Mouse (Mus musculus): ENCODE results near the gene Gm17349. TPM values are rescaled to one million over a fixed set of nuclear protein-coding genes. Genes with fewer than 3 reads are reported as not detected.
"Not testable (repeated sequence)": the region's sequence is repeated elsewhere in the genome, so short reads cannot be mapped to it uniquely, and the experiment has no call there.

The Gm17349 gene
- total and polyA plus RNA-seq, 2 experiments from 2014 or later, result not detected

DNA sequence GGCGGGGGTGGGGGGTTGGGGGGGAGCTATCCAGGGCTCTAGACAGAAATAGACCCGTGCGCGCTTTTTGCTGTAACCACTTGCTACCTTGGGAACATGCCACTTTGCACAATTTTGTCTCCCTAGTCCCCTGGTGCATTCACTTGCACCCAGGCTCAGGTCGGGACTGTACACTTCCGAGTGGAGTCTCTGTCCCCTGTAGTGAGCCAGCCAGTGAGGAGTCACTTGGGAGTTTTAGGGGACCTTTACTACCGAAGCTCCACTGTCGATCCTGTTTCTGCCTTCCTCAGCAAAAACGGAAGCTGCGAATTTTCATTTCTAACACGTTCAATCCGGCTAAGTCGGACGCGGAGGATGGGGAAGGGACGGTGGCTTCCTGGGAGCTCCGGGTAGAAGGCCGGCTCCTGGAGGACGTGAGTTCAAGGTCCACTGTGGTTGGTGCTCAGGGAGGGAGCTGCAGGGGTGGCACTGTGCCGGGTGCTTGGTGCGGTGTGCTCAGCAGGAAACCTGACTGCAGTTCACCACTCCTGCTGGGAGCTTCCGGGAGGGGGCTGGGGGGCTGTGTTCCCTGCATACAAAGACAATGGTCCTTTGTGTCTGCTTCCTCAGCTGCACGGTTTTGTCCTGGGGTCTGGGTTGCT is 1.1 kb downstream of the Gm17349 start:
- H3K27me3 ChIP-seq (ENCODE audit: control insufficient read depth, insufficient read depth, low read length), result no peaks in the 10 kb centered on the region
- H3K9me3 ChIP-seq (replicated peaks; ENCODE audit: control insufficient read depth, low read length), result no peaks in the 10 kb centered on the region
- H3K36me3 ChIP-seq (replicated peaks; ENCODE audit: control insufficient read depth, insufficient read depth, low read length), result peaks cover 29% of the 10 kb centered on the region
- peak overlapping the region; percentile 99 for H3K27ac ChIP-seq (ENCODE audit: low read depth)
- ATAC-seq (ENCODE audit: insufficient read depth, low read depth) (peak; percentile 4; the same call in 1 of the 2 replicates), DNase-seq (ENCODE audit: low spot score) (no peak)
- H3K4me3 ChIP-seq (ENCODE audit: low read depth, low read length), result peak overlapping the region; percentile 26
- H3K4me2 ChIP-seq (ENCODE audit: low read depth, low read length), result peak overlapping the region; percentile 70
- peaks cover 31% of the 10 kb centered on the region for H3K4me1 ChIP-seq (ENCODE audit: control insufficient read depth, insufficient read depth)
- TF ChIP-seq CTCF (IDR thresholded peaks at IDR 0.05; ENCODE audit: low read depth) (no peak), EP300 (IDR thresholded peaks at IDR 0.05; ENCODE audit: low read depth) (no peak)
- peak overlapping the region; percentile 36 for H3K9ac ChIP-seq (replicated peaks; ENCODE audit: low read depth, low read length)
- WGBS, result 26% methylated on average over 23 of the region's 23 CpGs

DNA sequence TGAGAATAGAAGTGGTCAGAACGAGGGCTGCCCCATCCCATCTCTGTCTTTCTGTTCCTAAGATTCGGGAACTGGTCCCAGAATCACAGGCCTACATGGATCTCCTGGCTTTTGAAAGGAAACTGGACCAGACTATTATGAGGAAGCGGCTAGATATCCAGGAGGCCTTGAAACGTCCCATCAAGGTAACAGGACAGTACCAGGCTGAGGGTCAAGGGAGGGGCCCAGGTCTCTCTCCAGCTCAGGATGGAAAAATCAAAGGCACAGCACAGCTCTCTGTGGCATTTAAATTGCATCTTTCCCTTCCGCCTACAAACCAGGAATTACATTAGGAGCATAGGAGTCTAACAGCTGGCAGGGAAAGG is 1.6 kb downstream of the Gm17349 start:
- H3K9me3 ChIP-seq (replicated peaks; ENCODE audit: control insufficient read depth, low read length), result no peaks in the 10 kb centered on the region
- ATAC-seq (ENCODE audit: insufficient read depth, low read depth) (no peak), DNase-seq (ENCODE audit: low spot score) (no peak)
- WGBS, result 46% methylated on average over 5 of the region's 5 CpGs
- TF ChIP-seq EP300 (IDR thresholded peaks at IDR 0.05; ENCODE audit: low read depth), result no peak
- H3K9ac ChIP-seq (replicated peaks; ENCODE audit: low read depth, low read length), result peak overlapping the region; percentile 34; the same call in 1 of the 2 replicates
- H3K36me3 ChIP-seq (replicated peaks; ENCODE audit: control insufficient read depth, insufficient read depth, low read length), result peaks cover 24% of the 10 kb centered on the region
- H3K4me2 ChIP-seq (ENCODE audit: low read depth, low read length), result peak overlapping the region; percentile 70
- no peaks in the 10 kb centered on the region for H3K27me3 ChIP-seq (ENCODE audit: control insufficient read depth, insufficient read depth, low read length)
- H3K4me1 ChIP-seq (ENCODE audit: control insufficient read depth, insufficient read depth), result peaks cover 31% of the 10 kb centered on the region
- H3K4me3 ChIP-seq (ENCODE audit: low read depth, low read length), result no peak overlapping the region; the same call in 1 of the 2 replicates
- H3K27ac ChIP-seq (ENCODE audit: low read depth), result peak overlapping the region; percentile 99

- Histone ChIP-seq H3K4me1 (ENCODE audit: control insufficient read depth, insufficient read depth) (peaks cover 31% of the 10 kb centered on the region), H3K9me3 (replicated peaks; ENCODE audit: control insufficient read depth, low read length) (no peaks in the 10 kb centered on the region), H3K36me3 (replicated peaks; ENCODE audit: control insufficient read depth, insufficient read depth, low read length) (peaks cover 19% of the 10 kb centered on the region), H3K27ac (ENCODE audit: low read depth) (peak overlapping the region; percentile 99), H3K4me3 (ENCODE audit: low read depth, low read length) (peak overlapping the region; percentile 96), H3K9ac (replicated peaks; ENCODE audit: low read depth, low read length) (peak overlapping the region; percentile 97), H3K27me3 (ENCODE audit: control insufficient read depth, insufficient read depth, low read length) (no peaks in the 10 kb centered on the region), H3K4me2 (ENCODE audit: low read depth, low read length) (peak overlapping the region; percentile 70)
- 67% methylated on average over 9 of the region's 9 CpGs for WGBS
- TF ChIP-seq EP300 (IDR thresholded peaks at IDR 0.05; ENCODE audit: low read depth) (no peak), CTCF (IDR thresholded peaks at IDR 0.05; ENCODE audit: low read depth) (no peak)
- DNase-seq (ENCODE audit: low spot score) (no peak), ATAC-seq (ENCODE audit: insufficient read depth, low read depth) (no peak)
Measured at GRCm38 (mm10) chr15:99703104-99703503, 2.2 kb downstream of the Gm17349 start.

- H3K27ac ChIP-seq (ENCODE audit: low read depth), result peak within 1 kb of the TSS; percentile 99
- TF ChIP-seq EP300 (IDR thresholded peaks at IDR 0.05; ENCODE audit: low read depth) (peak; percentile 57; the same call in 1 of the 2 replicates), CTCF (IDR thresholded peaks at IDR 0.05; ENCODE audit: low read depth) (peak; percentile 83)
- no peaks in the 10 kb centered on the region for H3K27me3 ChIP-seq (ENCODE audit: control insufficient read depth, insufficient read depth, low read length)
- H3K4me3 ChIP-seq (ENCODE audit: low read depth, low read length), result peak within 1 kb of the TSS; percentile 96
- peaks cover 10% of the 10 kb centered on the region for H3K36me3 ChIP-seq (replicated peaks; ENCODE audit: control insufficient read depth, insufficient read depth, low read length)
- ATAC-seq (ENCODE audit: insufficient read depth, low read depth) (peak; percentile 87), DNase-seq (ENCODE audit: low spot score) (peak; percentile 94)
- H3K9ac ChIP-seq (replicated peaks; ENCODE audit: low read depth, low read length), result peak within 1 kb of the TSS; percentile 97
- WGBS, result under 1% methylated on average over 62 of the region's 71 CpGs
- H3K9me3 ChIP-seq (replicated peaks; ENCODE audit: control insufficient read depth, low read length), result no peaks in the 10 kb centered on the region
- H3K4me2 ChIP-seq (ENCODE audit: low read depth, low read length), result peak within 1 kb of the TSS; percentile 70
- peaks cover 31% of the 10 kb centered on the region for H3K4me1 ChIP-seq (ENCODE audit: control insufficient read depth, insufficient read depth)
Measured at GRCm38 (mm10) chr15:99701999-99702900, 3.0 kb downstream of the Gm17349 start, which contains the start of gene Smarcd1. Gene Smarcd1, plus strand, starts transcription at chr15:99702129.

- WGBS, result 39% methylated on average over 16 of the region's 16 CpGs
- peak overlapping the region; percentile 99 for H3K27ac ChIP-seq (ENCODE audit: low read depth)
- H3K27me3 ChIP-seq (ENCODE audit: control insufficient read depth, insufficient read depth, low read length); ATAC-seq (ENCODE audit: insufficient read depth, low read depth); H3K9me3 ChIP-seq (replicated peaks; ENCODE audit: control insufficient read depth, low read length); H3K36me3 ChIP-seq (replicated peaks; ENCODE audit: control insufficient read depth, insufficient read depth, low read length); DNase-seq (ENCODE audit: low spot score): not testable (repeated sequence)
- H3K4me1 ChIP-seq (ENCODE audit: control insufficient read depth, insufficient read depth), result peaks cover 31% of the 10 kb centered on the region
- H3K4me2 ChIP-seq (ENCODE audit: low read depth, low read length), result peak overlapping the region; percentile 70
- peak overlapping the region; percentile 96 for H3K4me3 ChIP-seq (ENCODE audit: low read depth, low read length)
- H3K9ac ChIP-seq (replicated peaks; ENCODE audit: low read depth, low read length), result peak overlapping the region; percentile 97
Measured at GRCm38 (mm10) chr15:99701640-99701998, 3.7 kb downstream of the Gm17349 start.
